Mouse (Mus musculus) gonadal fat pad, adult 2 months (tissue): ENCODE results near the gene Gm21915. TPM values are rescaled to one million over a fixed set of nuclear protein-coding genes. Genes with fewer than 3 reads are reported as not detected.

Source experiments
- DNase-seq: peaks from one replicate; pipeline ENCODE4 v3.0.0-alpha.2; 2012; ENCODE audit warnings: low read depth
- polyA plus RNA-seq: library from polyadenylated mRNA; depleted of rRNA; stranded (reverse); fragments of >200 nt; gene quantifications from 2 replicates; pipeline ENCODE4 v1.2.3, GENCODE M21; 2012

Gene Gm21915
- polyA plus RNA-seq, 1 experiment, result not detected

GRCm38 (mm10) chr9:40666190-40666803, 4.1 kb upstream of the Gm21915 start:
- no peak for DNase-seq

GRCm38 (mm10) chr9:40671323-40671930, 1.0 kb downstream of the Gm21915 start:
- DNase-seq, result no peak

- DNase-seq, result no peak
These were observed 5.0 kb downstream of the Gm21915 start for GRCm38 (mm10) chr9:40675203-40675958.

- DNase-seq, result no peak
These were observed 8.2 kb downstream of the Gm21915 start for GRCm38 (mm10) chr9:40678653-40679052.

- DNase-seq, result no peak
These were observed 15.5 kb downstream of the Gm21915 start, which contains the start of gene Clmp for GRCm38 (mm10) chr9:40685801-40686420. TSS of gene Clmp (plus strand) at chr9:40685962.

DNA sequence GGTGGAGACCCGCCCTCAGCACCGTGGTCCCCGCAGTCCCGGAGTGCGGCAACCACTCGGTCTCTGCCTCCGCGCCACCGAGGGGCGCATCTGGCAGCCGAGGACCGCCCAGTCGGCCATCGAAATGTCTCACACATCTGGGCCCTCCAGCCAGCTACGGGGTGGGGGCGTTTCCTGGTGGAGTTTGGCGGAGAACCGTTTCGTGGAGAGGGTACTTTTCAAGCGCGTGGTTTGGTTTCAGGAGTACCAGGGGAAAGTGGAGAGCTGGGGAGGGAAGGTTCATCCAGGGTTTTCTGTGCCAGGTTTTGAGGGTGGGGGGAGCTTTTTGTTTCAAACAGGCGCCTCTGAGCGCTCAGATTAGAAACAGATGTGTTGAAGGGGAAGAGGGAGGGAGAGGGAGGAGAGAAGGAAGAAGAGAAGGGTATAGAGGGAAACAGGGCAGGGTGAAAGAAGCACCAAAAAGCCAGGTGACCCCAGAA, 16.0 kb downstream of the Gm21915 start:
- no peak for DNase-seq

- DNase-seq, result no peak
These were observed 16.6 kb downstream of the Gm21915 start for GRCm38 (mm10) chr9:40687053-40687452.

- DNase-seq, result peak; percentile 76
These were observed 17.1 kb downstream of the Gm21915 start for GRCm38 (mm10) chr9:40687553-40687952.

DNA sequence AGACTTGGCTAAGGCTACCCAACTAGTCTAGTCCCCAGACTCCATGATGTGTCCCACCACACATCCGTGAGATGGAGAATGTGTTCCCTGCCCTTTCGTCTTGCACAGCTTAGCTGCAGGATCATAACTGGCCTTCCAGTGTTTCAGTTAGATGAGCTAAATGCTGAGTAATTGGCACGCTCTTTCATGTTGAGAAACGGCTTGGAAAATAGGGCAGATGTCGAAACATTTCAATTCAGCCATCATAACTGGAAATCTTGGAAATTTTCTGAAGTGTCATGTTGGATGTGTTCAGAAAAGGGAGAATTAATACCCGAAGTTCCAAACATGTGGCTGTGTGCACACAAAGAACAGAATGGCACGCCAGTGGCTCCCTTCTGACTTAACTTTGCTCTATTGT, 20.1 kb downstream of the Gm21915 start:
- DNase-seq, result peak; percentile 59

GRCm38 (mm10) chr9:40693026-40693425, 22.6 kb downstream of the Gm21915 start:
- DNase-seq, result no peak

DNA sequence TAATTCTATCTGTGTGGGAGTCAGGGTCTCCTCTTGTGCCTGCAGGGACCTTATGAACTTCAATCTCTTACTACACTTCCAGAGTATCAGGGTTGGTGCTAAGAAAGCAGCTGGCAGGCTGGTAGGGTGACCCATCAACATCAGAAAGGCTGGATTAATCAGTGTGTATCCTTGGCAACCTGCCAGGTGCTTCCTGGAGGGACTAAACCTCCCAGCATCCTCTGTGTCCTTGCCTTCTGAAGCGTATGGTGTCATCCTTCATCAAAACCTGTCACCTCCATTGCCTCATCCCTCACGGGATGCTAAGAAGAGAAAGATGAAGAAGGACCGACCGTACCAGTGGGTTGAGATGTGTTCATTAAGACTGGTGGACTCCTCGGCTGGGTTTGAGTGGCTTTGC, 23.4 kb downstream of the Gm21915 start:
- DNase-seq, result no peak

DNA sequence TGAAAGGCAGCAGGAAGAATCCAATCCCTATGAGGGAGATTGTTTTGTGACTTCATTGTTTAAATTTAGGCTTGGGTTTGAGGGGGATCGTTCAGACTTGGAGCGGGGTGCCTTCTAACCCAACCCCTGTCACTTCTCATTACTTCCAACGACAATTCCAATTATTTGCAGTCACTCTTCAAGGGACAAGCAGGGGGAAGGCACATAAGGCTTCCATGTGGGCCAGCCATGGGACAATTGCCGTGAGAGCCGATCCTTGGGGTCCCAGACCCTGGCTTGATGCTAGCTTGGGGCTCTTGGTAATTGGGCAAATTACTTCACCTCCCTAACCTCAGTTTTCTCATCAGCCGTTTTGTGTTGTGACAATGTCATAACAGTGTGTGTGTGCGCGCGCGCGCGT, 23.9 kb downstream of the Gm21915 start:
- DNase-seq, result no peak

- no peak for DNase-seq
These were observed 25.7 kb downstream of the Gm21915 start for GRCm38 (mm10) chr9:40696086-40696485.

DNA sequence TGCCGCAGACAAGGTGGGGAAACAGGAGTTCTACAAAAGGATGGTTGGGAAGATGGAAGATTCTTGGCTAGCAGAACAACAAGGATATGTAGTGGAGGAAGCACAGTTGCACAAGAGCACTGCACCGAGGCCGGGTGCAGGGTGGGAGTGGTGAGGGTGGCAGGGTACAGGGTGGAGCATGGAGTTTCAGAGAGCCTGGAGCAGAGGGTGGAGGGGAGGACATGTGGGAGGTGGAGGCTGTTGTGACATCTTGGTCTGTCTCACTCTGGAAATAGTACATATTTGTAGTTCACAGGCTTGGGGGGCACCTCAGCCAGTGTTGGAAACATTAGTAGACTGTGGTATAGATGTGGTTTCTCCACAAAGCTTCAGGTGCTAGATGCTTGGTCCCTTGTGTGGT, 28.8 kb downstream of the Gm21915 start:
- no peak for DNase-seq

DNA sequence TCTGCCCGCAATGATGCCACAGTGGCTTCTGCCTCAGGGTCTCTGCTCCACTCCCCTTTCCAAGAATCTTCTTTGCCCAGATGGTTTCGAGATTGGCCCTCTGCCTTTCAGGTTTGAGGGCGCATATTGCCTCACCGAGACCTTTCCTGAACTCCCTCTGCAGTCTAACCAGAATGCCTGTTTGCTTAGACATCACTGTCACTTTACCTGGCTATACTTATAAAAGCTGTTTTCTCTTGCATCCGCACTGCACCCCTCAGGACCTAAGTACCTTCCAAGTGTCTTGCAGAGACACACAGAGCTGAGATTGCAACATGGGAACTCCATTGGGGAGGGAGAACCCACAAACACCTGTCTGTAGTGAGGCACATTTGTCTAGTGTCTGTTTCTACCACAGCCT, 29.8 kb downstream of the Gm21915 start:
- peak; percentile 76 for DNase-seq

GRCm38 (mm10) chr9:40704364-40705276, 34.2 kb downstream of the Gm21915 start:
- no peak for DNase-seq

DNA sequence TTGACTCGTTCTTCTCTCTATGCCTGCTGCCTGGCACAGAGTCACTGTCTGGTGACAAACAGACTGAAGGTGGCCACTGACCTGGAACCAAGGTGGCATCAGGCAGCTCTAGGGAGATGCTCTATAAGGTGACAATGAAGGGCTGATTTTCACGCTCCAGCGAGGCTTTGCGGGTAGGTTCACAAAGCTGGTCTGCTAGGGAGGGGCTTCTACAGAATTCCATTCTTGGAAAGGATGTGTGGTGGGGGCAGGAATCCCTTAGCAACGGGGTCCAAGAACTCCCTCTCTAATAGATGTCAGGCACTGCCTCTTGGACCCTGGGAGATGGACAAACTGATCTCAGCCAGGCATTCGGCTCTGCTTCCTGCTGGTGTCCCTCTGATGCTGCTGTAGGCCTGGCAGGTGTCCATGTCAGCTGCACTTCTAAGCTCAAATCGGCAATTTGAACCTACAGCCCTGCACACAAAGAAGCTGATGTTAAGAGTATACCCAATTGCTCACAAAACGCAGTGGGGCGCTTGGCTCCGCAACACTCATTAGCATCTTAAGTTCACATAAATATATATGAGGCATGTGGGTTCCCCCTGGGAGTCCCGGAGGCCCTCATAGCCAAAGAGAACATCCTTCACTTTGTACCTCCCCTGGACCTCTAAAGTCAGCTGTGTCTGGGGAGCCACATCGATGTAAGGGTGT, 38.2 kb downstream of the Gm21915 start:
- no peak for DNase-seq

DNA sequence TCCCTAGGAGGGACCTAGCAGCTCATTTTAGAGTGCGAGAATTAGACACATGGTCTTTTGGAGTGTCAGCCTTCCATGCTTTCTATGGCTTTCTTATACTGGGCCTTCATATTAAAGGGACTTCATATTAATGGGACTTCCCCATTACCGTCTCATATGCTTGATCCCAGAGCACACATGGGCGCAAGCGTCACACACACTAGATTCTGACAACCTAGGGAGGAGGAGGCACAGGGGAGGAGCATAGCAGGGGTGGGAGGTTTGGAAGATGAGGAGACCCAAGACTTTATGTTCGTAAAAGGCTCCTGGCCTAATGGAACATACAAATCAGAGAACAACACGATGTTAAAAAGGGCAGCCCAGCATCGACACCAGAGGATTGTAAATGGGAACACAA, 38.7 kb downstream of the Gm21915 start:
- no peak for DNase-seq

- no peak for DNase-seq
These were observed 39.2 kb downstream of the Gm21915 start for GRCm38 (mm10) chr9:40709587-40709986.

GRCm38 (mm10) chr9:40709991-40710390, 39.6 kb downstream of the Gm21915 start:
- DNase-seq, result no peak

- DNase-seq, result peak; percentile 60
These were observed 41.2 kb downstream of the Gm21915 start for GRCm38 (mm10) chr9:40711654-40712053.
